Mouse (Mus musculus) left cerebral cortex, adult 2 months (tissue): Measurements from ENCODE around the gene Cpped1. TPM values are rescaled to one million over a fixed set of nuclear protein-coding genes. Genes with fewer than 3 reads are reported as not detected.
A peak's percentile ranks its signal among the peaks of the same experiment; 100 is the strongest.

Source experiments
- DNase-seq, 2 experiments: peaks; one replicate each; pipeline ENCODE4 v3.0.0; 2021 to 2022; ENCODE audit warnings: low spot score in 2 of 2, mixed read lengths in 1 of 2; ENCODE audit errors: extremely low spot score in 1 of 2
- H3K27ac ChIP-seq: fragments of 200-600 bp; 2 replicates; pipeline ENCODE4 v1.8.1; 2022
- H3K4me3 ChIP-seq: fragments of 200-600 bp; 2 replicates; pipeline ENCODE4 v1.8.1; 2022
- CTCF ChIP-seq: fragments of 200-600 bp; IDR thresholded peaks from 2 replicates; pipeline ENCODE4 v1.8.1; 2022; ENCODE audit warnings: antibody characterized with exemption, mild to moderate bottlenecking, moderate library complexity
- intact Hi-C: fragments of 180-260 bp; cut with DNase I; formaldehyde crosslinking; loops from one replicate; pipeline ENCODE4 v1.15.1; 2025
- total RNA-seq, 2 experiments: library from RNA; stranded (reverse); gene quantifications; 2 replicates each; pipeline ENCODE4 v1.2.3; 2021

Cpped1 gene
- total RNA-seq, 2 experiments from 2014 or later, result 35.8 to 38.5 TPM

- H3K4me3 ChIP-seq, result no peak overlapping the region
- H3K27ac ChIP-seq, result no peak overlapping the region
- TF ChIP-seq CTCF, result no peak
- DNase-seq, result no peak
- intact Hi-C loops, result no loop called here
Observed at GRCm38 (mm10) chr16:11890186-11890585, 19.1 kb downstream of the Cpped1 start.

GRCm38 (mm10) chr16:11889741-11890140 is 19.5 kb downstream of the Cpped1 start:
- intact Hi-C loops, result no loop called here
- no peak for TF ChIP-seq CTCF

GRCm38 (mm10) chr16:11881795-11882194 is 27.4 kb downstream of the Cpped1 start:
- intact Hi-C loops, result no loop called here
- no peak for TF ChIP-seq CTCF
- no peak overlapping the region for H3K27ac ChIP-seq
- H3K4me3 ChIP-seq, result no peak overlapping the region
- DNase-seq, result peak in 1 of 2 experiments; percentile 21

More at GRCm38 (mm10) chr16:11889741-11890140, 19.5 kb downstream of the Cpped1 start:
- no peak overlapping the region for H3K27ac ChIP-seq
- H3K4me3 ChIP-seq, result no peak overlapping the region
- no peak for DNase-seq

- H3K4me3 ChIP-seq, result no peak overlapping the region
- H3K27ac ChIP-seq, result no peak overlapping the region
- DNase-seq, result no peak
- TF ChIP-seq CTCF, result no peak
- intact Hi-C loops, result no loop called here
Observed at GRCm38 (mm10) chr16:11880461-11880860, 28.8 kb downstream of the Cpped1 start.

GRCm38 (mm10) chr16:11879196-11879595 is 30.0 kb downstream of the Cpped1 start:
- Histone ChIP-seq H3K4me3 (no peak overlapping the region), H3K27ac (no peak overlapping the region)
- intact Hi-C loops, result no loop called here
- DNase-seq, result no peak
- no peak for TF ChIP-seq CTCF

DNA sequence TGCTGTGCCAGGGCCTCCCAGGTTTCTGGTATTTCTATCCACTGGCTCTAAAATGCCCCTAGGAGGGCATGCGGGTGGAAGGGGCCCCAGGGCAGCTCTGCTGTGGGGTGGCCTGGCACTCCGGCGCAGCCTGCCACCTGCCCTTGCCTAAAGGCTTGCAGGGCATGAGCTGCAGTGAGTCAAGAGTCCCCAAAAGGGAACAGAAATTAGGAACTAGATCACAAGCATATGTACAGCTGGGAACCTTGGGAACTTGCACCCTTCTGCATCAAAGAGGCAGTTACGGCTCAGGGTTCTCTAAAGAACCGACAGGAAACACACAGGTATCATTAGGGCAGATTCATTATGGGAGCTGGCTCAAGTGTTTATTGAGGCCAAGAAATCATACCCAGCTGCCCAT is 34.0 kb downstream of the Cpped1 start:
- TF ChIP-seq CTCF, result no peak
- intact Hi-C loops, result no loop called here
- Histone ChIP-seq H3K4me3 (no peak overlapping the region), H3K27ac (no peak overlapping the region)
- no peak for DNase-seq

GRCm38 (mm10) chr16:11873292-11873691 is 36.0 kb downstream of the Cpped1 start:
- TF ChIP-seq CTCF, result no peak
- H3K27ac ChIP-seq, result no peak overlapping the region
- intact Hi-C loops, result no loop called here
- no peak overlapping the region for H3K4me3 ChIP-seq
- DNase-seq, result no peak

GRCm38 (mm10) chr16:11868486-11868885 is 40.8 kb downstream of the Cpped1 start:
- DNase-seq, result no peak
- TF ChIP-seq CTCF, result no peak
- Histone ChIP-seq H3K27ac (no peak overlapping the region), H3K4me3 (no peak overlapping the region)
- intact Hi-C loops, result no loop called here

DNA sequence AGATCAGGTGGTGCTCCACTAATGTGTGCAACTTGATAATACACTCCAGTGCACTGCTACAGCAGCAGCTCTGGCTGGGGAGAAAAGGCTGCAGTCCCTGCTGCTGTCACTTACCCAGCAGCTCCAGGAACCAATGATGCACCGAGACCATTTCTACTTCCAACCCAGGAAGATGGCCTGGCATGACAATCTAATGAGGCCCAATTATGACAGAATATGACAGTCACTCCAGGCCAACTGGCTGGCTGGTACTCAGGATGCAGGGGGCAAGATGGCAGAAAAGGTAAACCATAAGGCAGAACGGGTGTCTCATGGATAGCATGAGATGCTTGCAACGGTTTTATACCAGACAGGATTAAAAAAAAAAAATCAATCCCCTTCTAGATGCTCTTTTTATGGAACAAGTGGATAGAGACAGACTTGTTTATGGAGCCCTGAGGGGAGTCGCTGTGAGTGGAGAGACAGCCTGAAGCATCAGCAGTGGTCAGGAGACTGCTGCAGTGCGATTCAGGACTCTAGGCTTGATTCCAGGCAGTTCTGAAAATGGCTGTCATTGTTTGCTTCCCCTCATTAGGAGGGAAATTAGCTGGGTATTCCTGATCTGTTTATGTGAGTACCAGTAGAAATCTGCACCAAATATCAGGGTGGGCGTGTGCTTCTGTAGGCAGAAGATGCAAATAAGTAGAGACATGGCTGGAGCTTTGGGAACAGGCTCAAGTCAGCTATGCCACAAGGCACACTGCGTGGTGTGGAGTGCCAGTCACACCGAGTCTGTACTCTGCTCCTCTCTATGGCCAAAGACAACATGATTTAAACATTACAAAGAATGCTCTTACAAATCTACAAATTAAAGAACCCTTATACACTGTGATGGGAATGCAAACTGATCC is 56.3 kb downstream of the Cpped1 start:
- intact Hi-C loops, result no loop called here
- Histone ChIP-seq H3K4me3 (no peak overlapping the region), H3K27ac (0 out of 2 replicates have a peak overlapping the region, but pooled peaks have one; percentile 3)
- TF ChIP-seq CTCF, result no peak
- no peak for DNase-seq

DNA sequence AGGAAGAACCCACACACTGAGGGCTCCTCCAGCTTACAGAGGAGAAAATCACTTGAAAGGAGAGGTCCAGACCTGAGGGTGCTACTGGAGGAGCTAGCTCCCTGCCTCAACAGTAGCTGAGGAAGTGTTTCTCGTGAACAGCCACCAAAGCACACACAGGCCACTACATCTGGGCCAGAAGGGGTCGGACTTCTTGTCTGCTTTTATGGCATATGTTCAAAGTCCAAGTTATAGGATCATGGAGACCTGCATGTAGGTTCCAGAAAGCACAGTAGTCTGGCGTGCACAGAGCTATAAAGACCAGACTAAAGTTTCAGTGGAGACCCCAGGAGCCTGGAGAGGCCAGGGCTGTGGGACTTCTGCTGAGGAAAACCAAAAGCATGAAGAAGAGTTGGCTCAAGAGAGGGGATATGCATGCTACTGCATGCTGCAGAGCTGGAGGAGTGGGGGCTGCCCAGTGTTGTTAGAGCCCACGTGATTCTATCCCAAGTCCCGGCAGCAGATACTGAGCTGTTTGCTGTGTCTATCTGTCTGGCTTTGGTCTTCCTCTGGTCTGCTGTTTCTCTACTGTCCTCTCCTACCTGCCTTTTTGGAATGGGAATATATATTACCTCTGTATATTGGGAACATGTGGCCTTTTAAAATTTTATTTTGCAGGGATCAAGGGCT is 60.1 kb downstream of the Cpped1 start:
- TF ChIP-seq CTCF, result no peak
- Histone ChIP-seq H3K27ac (no peak overlapping the region), H3K4me3 (no peak overlapping the region)
- intact Hi-C loops, result no loop called here
- no peak for DNase-seq

DNA sequence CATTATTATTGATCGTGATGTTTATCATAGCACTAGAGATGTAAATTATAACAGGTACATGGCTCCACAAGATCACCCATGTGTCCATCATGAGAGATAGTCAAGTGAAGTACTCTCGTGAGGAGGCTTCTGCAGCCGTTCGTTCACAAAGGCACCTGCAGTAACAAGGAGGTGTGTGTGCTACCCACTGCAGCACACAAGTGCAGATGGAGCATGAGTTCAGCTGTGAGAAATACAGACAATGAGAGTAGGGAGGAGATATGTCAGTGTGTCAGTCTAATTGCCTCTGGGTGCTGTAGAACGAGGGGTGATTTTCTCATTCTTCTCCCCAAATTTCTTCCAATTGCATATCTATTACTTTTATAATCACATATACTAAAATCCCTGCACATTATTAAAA is 63.9 kb downstream of the Cpped1 start:
- H3K27ac ChIP-seq, result no peak overlapping the region
- DNase-seq, result no peak
- intact Hi-C loops, result no loop called here
- no peak for TF ChIP-seq CTCF
- H3K4me3 ChIP-seq, result no peak overlapping the region

- intact Hi-C loops, result no loop called here
- no peak overlapping the region for H3K4me3 ChIP-seq
- no peak for TF ChIP-seq CTCF
- DNase-seq, result no peak
- no peak overlapping the region for H3K27ac ChIP-seq
Observed at GRCm38 (mm10) chr16:11843441-11843840, 65.8 kb downstream of the Cpped1 start.

GRCm38 (mm10) chr16:11833474-11833873 is 75.8 kb downstream of the Cpped1 start:
- TF ChIP-seq CTCF, result no peak
- H3K4me3 ChIP-seq, result no peak overlapping the region
- no peak overlapping the region for H3K27ac ChIP-seq
- no peak for DNase-seq
- intact Hi-C loops, result no loop called here
